Mouse (Mus musculus): ENCODE results near the gene Defa32. TPM values are rescaled to one million over a fixed set of nuclear protein-coding genes. Genes with fewer than 3 reads are reported as not detected.

The Defa32 gene
- not detected in 2 replicates for polyA plus RNA-seq (2015; fragmentation: Nextera tagmentation; extraction: Ambion mirVana)

DNA sequence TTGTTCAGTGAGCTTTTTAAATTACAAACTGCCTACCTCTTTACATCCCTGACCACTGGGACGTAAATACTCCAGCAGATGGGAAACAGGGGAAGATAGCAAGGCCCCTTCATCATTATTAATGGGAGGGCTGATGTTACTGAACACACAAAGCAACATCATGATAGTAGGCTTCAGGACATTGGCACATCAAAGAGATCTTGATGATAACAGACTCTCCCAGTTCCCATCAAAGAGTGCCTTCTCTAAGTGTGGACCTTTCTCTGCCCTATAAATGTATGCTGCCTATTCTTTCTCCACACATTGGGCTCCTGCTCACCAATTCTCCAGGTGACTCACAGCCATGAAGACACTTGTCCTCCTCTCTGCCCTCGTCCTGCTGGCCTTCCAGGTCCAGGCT, at the start of gene Defa32:
TSS of gene Defa32 (plus strand) at position 301 of the 400 bp plus-strand sequence.

DNA sequence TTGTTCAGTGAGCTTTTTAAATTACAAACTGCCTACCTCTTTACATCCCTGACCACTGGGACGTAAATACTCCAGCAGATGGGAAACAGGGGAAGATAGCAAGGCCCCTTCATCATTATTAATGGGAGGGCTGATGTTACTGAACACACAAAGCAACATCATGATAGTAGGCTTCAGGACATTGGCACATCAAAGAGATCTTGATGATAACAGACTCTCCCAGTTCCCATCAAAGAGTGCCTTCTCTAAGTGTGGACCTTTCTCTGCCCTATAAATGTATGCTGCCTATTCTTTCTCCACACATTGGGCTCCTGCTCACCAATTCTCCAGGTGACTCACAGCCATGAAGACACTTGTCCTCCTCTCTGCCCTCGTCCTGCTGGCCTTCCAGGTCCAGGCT, 19.9 kb upstream of the Defa32 start, which contains the start of gene Defa20:
TSS of gene Defa20 (plus strand) at position 301 of the 400 bp plus-strand sequence.

DNA sequence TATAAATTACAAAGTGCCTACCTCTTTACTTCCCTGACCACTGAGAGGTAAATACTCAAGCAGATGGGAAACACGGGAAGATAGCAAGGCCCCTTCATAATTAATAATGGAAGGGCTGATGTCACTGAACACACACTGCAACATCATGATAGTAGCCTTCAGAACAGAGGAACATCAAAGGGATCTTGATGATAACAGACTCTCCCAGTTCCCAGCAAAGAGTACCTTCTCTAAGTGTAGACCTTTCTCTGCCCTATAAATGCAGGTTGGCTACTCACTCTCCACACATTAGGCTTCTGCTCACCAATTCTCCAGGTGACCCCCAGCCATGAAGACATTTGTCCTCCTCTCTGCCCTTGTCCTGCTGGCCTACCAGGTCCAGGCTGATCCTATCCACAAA, 36.3 kb downstream of the Defa32 start, which contains the start of gene Defa37:
TSS of gene Defa37 (plus strand) at position 301 of the 400 bp plus-strand sequence.

Other genes starting within 250 kb of the Defa32 start
- gene Defa27, start 213.5 kb upstream of the Defa32 start, polyA plus RNA-seq (2015; fragmentation: Nextera tagmentation; extraction: Ambion mirVana), result not detected in 2 replicates
- gene Defa29, start 202.0 kb upstream of the Defa32 start, polyA plus RNA-seq (2015; fragmentation: Nextera tagmentation; extraction: Ambion mirVana), result not detected in 2 replicates
- gene Defa2, start 150.5 kb upstream of the Defa32 start, polyA plus RNA-seq (2015; fragmentation: Nextera tagmentation; extraction: Ambion mirVana), result not detected in 2 replicates
- not detected in 2 replicates for gene Defa33, start 137.2 kb upstream of the Defa32 start, polyA plus RNA-seq (2015; fragmentation: Nextera tagmentation; extraction: Ambion mirVana)
- not detected in 2 replicates for gene Defa36, start 101.6 kb upstream of the Defa32 start, polyA plus RNA-seq (2015; fragmentation: Nextera tagmentation; extraction: Ambion mirVana)
- not detected in 2 replicates for gene Gm7849, start 72.5 kb upstream of the Defa32 start, polyA plus RNA-seq (2015; fragmentation: Nextera tagmentation; extraction: Ambion mirVana)
- not detected in 2 replicates for gene Defa20, start 19.8 kb upstream of the Defa32 start, polyA plus RNA-seq (2015; fragmentation: Nextera tagmentation; extraction: Ambion mirVana)
- not detected in 2 replicates for gene Defa37, start 36.4 kb downstream of the Defa32 start, polyA plus RNA-seq (2015; fragmentation: Nextera tagmentation; extraction: Ambion mirVana)
- gene Defa28, start 54.0 kb downstream of the Defa32 start, polyA plus RNA-seq (2015; fragmentation: Nextera tagmentation; extraction: Ambion mirVana), result not detected in 2 replicates
- gene Gm7861, start 65.5 kb downstream of the Defa32 start, polyA plus RNA-seq (2015; fragmentation: Nextera tagmentation; extraction: Ambion mirVana), result not detected in 2 replicates
- gene Defa26, start 89.2 kb downstream of the Defa32 start, polyA plus RNA-seq (2015; fragmentation: Nextera tagmentation; extraction: Ambion mirVana), result not detected in 2 replicates
- gene Defa17, start 126.7 kb downstream of the Defa32 start, polyA plus RNA-seq (2015; fragmentation: Nextera tagmentation; extraction: Ambion mirVana), result 1.1 TPM in 1 of 2 replicates, not detected in the other
- not detected in 2 replicates for gene Defa34, start 136.8 kb downstream of the Defa32 start, polyA plus RNA-seq (2015; fragmentation: Nextera tagmentation; extraction: Ambion mirVana)
- gene AY761184, start 174.6 kb downstream of the Defa32 start, polyA plus RNA-seq (2015; fragmentation: Nextera tagmentation; extraction: Ambion mirVana), result not detected in 2 replicates
- 0.35 and 0.37 TPM in 2 replicates for gene Defa24, start 205.5 kb downstream of the Defa32 start, polyA plus RNA-seq (2015; fragmentation: Nextera tagmentation; extraction: Ambion mirVana)